Mouse (Mus musculus): Measurements from ENCODE around the gene Arid5b.
A peak's percentile ranks its signal among the peaks of the same experiment; 100 is the strongest.

Gene Arid5b

GRCm38 (mm10) chr10:68136480-68137083 lies 142.0 kb downstream of the Arid5b start:
- peak; percentile 86 for DNase-seq (ENCODE audit: low spot score)

GRCm38 (mm10) chr10:68136051-68136450 lies 142.5 kb downstream of the Arid5b start:
- no peak for DNase-seq (ENCODE audit: low spot score)

GRCm38 (mm10) chr10:68135416-68135815 lies 143.1 kb downstream of the Arid5b start:
- no peak for DNase-seq (ENCODE audit: low spot score)

GRCm38 (mm10) chr10:68134549-68134948 lies 144.0 kb downstream of the Arid5b start:
- no peak for DNase-seq (ENCODE audit: low spot score)

GRCm38 (mm10) chr10:68134071-68134470 lies 144.5 kb downstream of the Arid5b start:
- no peak for DNase-seq (ENCODE audit: low spot score)

- DNase-seq (ENCODE audit: low spot score): no peak
Measured at GRCm38 (mm10) chr10:68132636-68133035, 145.9 kb downstream of the Arid5b start.

- no peak for DNase-seq (ENCODE audit: low spot score)
Measured at GRCm38 (mm10) chr10:68132154-68132553, 146.4 kb downstream of the Arid5b start.

GRCm38 (mm10) chr10:68129651-68130050 lies 148.9 kb downstream of the Arid5b start:
- DNase-seq (ENCODE audit: low spot score): no peak

GRCm38 (mm10) chr10:68129009-68129408 lies 149.5 kb downstream of the Arid5b start:
- no peak for DNase-seq (ENCODE audit: low spot score)

- no peak for DNase-seq (ENCODE audit: low spot score)
Measured at GRCm38 (mm10) chr10:68128441-68128848, 150.1 kb downstream of the Arid5b start.

GRCm38 (mm10) chr10:68127604-68128256 lies 150.8 kb downstream of the Arid5b start:
- no peak for DNase-seq (ENCODE audit: low spot score)

- no peak for DNase-seq (ENCODE audit: low spot score)
Measured at GRCm38 (mm10) chr10:68127104-68127503, 151.4 kb downstream of the Arid5b start.

- DNase-seq (ENCODE audit: low spot score): no peak
Measured at GRCm38 (mm10) chr10:68126551-68126950, 152.0 kb downstream of the Arid5b start.

- no peak for DNase-seq (ENCODE audit: low spot score)
Measured at GRCm38 (mm10) chr10:68125919-68126550, 152.5 kb downstream of the Arid5b start.

- DNase-seq (ENCODE audit: low spot score): no peak
Measured at GRCm38 (mm10) chr10:68124985-68125384, 153.6 kb downstream of the Arid5b start.

- DNase-seq (ENCODE audit: low spot score): no peak
Measured at GRCm38 (mm10) chr10:68123446-68123845, 155.1 kb downstream of the Arid5b start.

- no peak for DNase-seq (ENCODE audit: low spot score)
Measured at GRCm38 (mm10) chr10:68121960-68122359, 156.6 kb downstream of the Arid5b start.

GRCm38 (mm10) chr10:68121251-68121650 lies 157.3 kb downstream of the Arid5b start:
- DNase-seq (ENCODE audit: low spot score): no peak

GRCm38 (mm10) chr10:68120011-68120410 lies 158.5 kb downstream of the Arid5b start:
- peak; percentile 62 for DNase-seq (ENCODE audit: low spot score)

- no peak for DNase-seq (ENCODE audit: low spot score)
Measured at GRCm38 (mm10) chr10:68119285-68119684, 159.3 kb downstream of the Arid5b start.

- DNase-seq (ENCODE audit: low spot score): no peak
Measured at GRCm38 (mm10) chr10:68114955-68115354, 163.6 kb downstream of the Arid5b start.

GRCm38 (mm10) chr10:68113645-68114044 lies 164.9 kb downstream of the Arid5b start:
- DNase-seq (ENCODE audit: low spot score): no peak

GRCm38 (mm10) chr10:68112983-68113382 lies 165.6 kb downstream of the Arid5b start:
- DNase-seq (ENCODE audit: low spot score): no peak
